Mouse (Mus musculus): ENCODE results near the gene AC124502.3. TPM values are rescaled to one million over a fixed set of nuclear protein-coding genes. Genes with fewer than 3 reads are reported as not detected.

Gene AC124502.3
- polyA plus RNA-seq, 1 experiment from 2014 or later, result 2.4 TPM

- H3K4me1 ChIP-seq (replicated peaks), result peaks cover 50% of the 10 kb centered on the region
- peaks cover 17% of the 10 kb centered on the region for H3K27me3 ChIP-seq
Measured at GRCm38 (mm10) chr19:5071545-5072369, 33.1 kb downstream of the AC124502.3 start.

GRCm38 (mm10) chr19:5072389-5073019 lies 33.8 kb downstream of the AC124502.3 start:
- Histone ChIP-seq H3K9ac (replicated peaks) (peak overlapping the region; percentile 27; the same call in 1 of the 2 replicates), H3K27ac (peak overlapping the region; percentile 99), H3K36me3 (no peaks in the 10 kb centered on the region), H3K27me3 (peaks cover 17% of the 10 kb centered on the region), H3K4me3 (replicated peaks) (peak overlapping the region; percentile 69), H3K4me2 (peak overlapping the region; percentile 99), H3K4me1 (replicated peaks) (peaks cover 43% of the 10 kb centered on the region), H3K9me3 (no peaks in the 10 kb centered on the region)
- ATAC-seq (ENCODE audit: insufficient number of reproducible peaks, insufficient read depth, low FRiP score, low TSS enrichment, low read depth), result peak; percentile 7; the same call in 1 of the 2 replicates
- under 1% methylated on average over 20 of the region's 20 CpGs for WGBS

More at GRCm38 (mm10) chr19:5071545-5072369, 33.1 kb downstream of the AC124502.3 start:
- H3K9me3 ChIP-seq, result no peaks in the 10 kb centered on the region
- ATAC-seq (ENCODE audit: insufficient number of reproducible peaks, insufficient read depth, low FRiP score, low TSS enrichment, low read depth), result peak; percentile 85
- WGBS, result under 1% methylated on average over 40 of the region's 40 CpGs
- H3K9ac ChIP-seq (replicated peaks), result peak overlapping the region; percentile 55
- peak overlapping the region; percentile 69 for H3K4me3 ChIP-seq (replicated peaks)
- H3K27ac ChIP-seq, result peak overlapping the region; percentile 99
- H3K36me3 ChIP-seq, result no peaks in the 10 kb centered on the region
- H3K4me2 ChIP-seq, result peak overlapping the region; percentile 99

- Histone ChIP-seq H3K4me1 (replicated peaks) (peaks cover 41% of the 10 kb centered on the region), H3K4me3 (replicated peaks) (peak overlapping the region; percentile 69), H3K36me3 (no peaks in the 10 kb centered on the region), H3K27ac (peak overlapping the region; percentile 99), H3K9me3 (no peaks in the 10 kb centered on the region), H3K4me2 (peak overlapping the region; percentile 99), H3K9ac (replicated peaks) (no peak overlapping the region), H3K27me3 (peaks cover 14% of the 10 kb centered on the region)
- under 1% methylated on average over 15 of the region's 15 CpGs for WGBS
- ATAC-seq (ENCODE audit: insufficient number of reproducible peaks, insufficient read depth, low FRiP score, low TSS enrichment, low read depth), result peak; percentile 16; the same call in 1 of the 2 replicates
Measured at GRCm38 (mm10) chr19:5073028-5073427, 34.3 kb downstream of the AC124502.3 start.

GRCm38 (mm10) chr19:5073518-5073917 lies 34.8 kb downstream of the AC124502.3 start:
- no peaks in the 10 kb centered on the region for H3K36me3 ChIP-seq
- H3K9me3 ChIP-seq, result no peaks in the 10 kb centered on the region
- 39% methylated on average over 5 of the region's 5 CpGs for WGBS
- H3K4me3 ChIP-seq (replicated peaks), result no peak overlapping the region
- no peak overlapping the region for H3K27ac ChIP-seq
- peak overlapping the region; percentile 99; the same call in 1 of the 2 replicates for H3K4me2 ChIP-seq
- H3K9ac ChIP-seq (replicated peaks), result no peak overlapping the region
- peaks cover 37% of the 10 kb centered on the region for H3K4me1 ChIP-seq (replicated peaks)
- H3K27me3 ChIP-seq, result peaks cover 13% of the 10 kb centered on the region
- no peak for ATAC-seq (ENCODE audit: insufficient number of reproducible peaks, insufficient read depth, low FRiP score, low TSS enrichment, low read depth)

- no peak for ATAC-seq (ENCODE audit: insufficient number of reproducible peaks, insufficient read depth, low FRiP score, low TSS enrichment, low read depth)
Measured at GRCm38 (mm10) chr19:5079279-5079678, 40.6 kb downstream of the AC124502.3 start.

GRCm38 (mm10) chr19:5082005-5082404 lies 43.3 kb downstream of the AC124502.3 start:
- 68% methylated on average over 18 of the region's 18 CpGs for WGBS
- no peaks in the 10 kb centered on the region for H3K36me3 ChIP-seq
- no peak overlapping the region; the same call in 1 of the 2 replicates for H3K9ac ChIP-seq (replicated peaks)
- H3K9me3 ChIP-seq, result no peaks in the 10 kb centered on the region
- peaks cover 78% of the 10 kb centered on the region for H3K27me3 ChIP-seq
- H3K4me3 ChIP-seq (replicated peaks), result no peak overlapping the region; the same call in 1 of the 2 replicates
- no peak overlapping the region for H3K27ac ChIP-seq
- no peak for ATAC-seq (ENCODE audit: insufficient number of reproducible peaks, insufficient read depth, low FRiP score, low TSS enrichment, low read depth)
- no peak overlapping the region for H3K4me2 ChIP-seq
- peaks cover 10% of the 10 kb centered on the region for H3K4me1 ChIP-seq (replicated peaks)

More at GRCm38 (mm10) chr19:5079279-5079678, 40.6 kb downstream of the AC124502.3 start:
- Histone ChIP-seq H3K4me2 (no peak overlapping the region), H3K9me3 (no peaks in the 10 kb centered on the region), H3K27me3 (peaks cover 56% of the 10 kb centered on the region), H3K4me3 (replicated peaks) (no peak overlapping the region), H3K27ac (no peak overlapping the region), H3K9ac (replicated peaks) (no peak overlapping the region), H3K36me3 (no peaks in the 10 kb centered on the region), H3K4me1 (replicated peaks) (no peaks in the 10 kb centered on the region)
- 90% methylated on average over 1 of the region's 1 CpGs for WGBS

GRCm38 (mm10) chr19:5082596-5082995 lies 43.9 kb downstream of the AC124502.3 start:
- Histone ChIP-seq H3K4me3 (replicated peaks) (no peak overlapping the region), H3K4me1 (replicated peaks) (peaks cover 14% of the 10 kb centered on the region), H3K4me2 (no peak overlapping the region), H3K27me3 (peaks cover 79% of the 10 kb centered on the region), H3K9me3 (no peaks in the 10 kb centered on the region), H3K27ac (no peak overlapping the region), H3K36me3 (no peaks in the 10 kb centered on the region), H3K9ac (replicated peaks) (no peak overlapping the region)
- no peak for ATAC-seq (ENCODE audit: insufficient number of reproducible peaks, insufficient read depth, low FRiP score, low TSS enrichment, low read depth)
- 69% methylated on average over 24 of the region's 24 CpGs for WGBS

- Histone ChIP-seq H3K27me3 (peaks cover 75% of the 10 kb centered on the region), H3K27ac (no peak overlapping the region), H3K9me3 (no peaks in the 10 kb centered on the region), H3K36me3 (no peaks in the 10 kb centered on the region), H3K4me1 (replicated peaks) (peaks cover 21% of the 10 kb centered on the region), H3K4me2 (no peak overlapping the region), H3K4me3 (replicated peaks) (peak overlapping the region; percentile 49), H3K9ac (replicated peaks) (no peak overlapping the region)
- 58% methylated on average over 3 of the region's 3 CpGs for WGBS
- ATAC-seq (ENCODE audit: insufficient number of reproducible peaks, insufficient read depth, low FRiP score, low TSS enrichment, low read depth), result no peak
Measured at GRCm38 (mm10) chr19:5083961-5084833, 45.5 kb downstream of the AC124502.3 start.

- peak overlapping the region; percentile 49 for H3K4me3 ChIP-seq (replicated peaks)
- H3K4me1 ChIP-seq (replicated peaks), result peaks cover 24% of the 10 kb centered on the region
- 3% methylated on average over 15 of the region's 15 CpGs for WGBS
- peaks cover 72% of the 10 kb centered on the region for H3K27me3 ChIP-seq
- H3K27ac ChIP-seq, result no peak overlapping the region
- peaks cover 5% of the 10 kb centered on the region for H3K36me3 ChIP-seq
- H3K4me2 ChIP-seq, result peak overlapping the region; percentile 79
- no peak for ATAC-seq (ENCODE audit: insufficient number of reproducible peaks, insufficient read depth, low FRiP score, low TSS enrichment, low read depth)
- no peaks in the 10 kb centered on the region for H3K9me3 ChIP-seq
- peak overlapping the region; percentile 60; the same call in 1 of the 2 replicates for H3K9ac ChIP-seq (replicated peaks)
Measured at GRCm38 (mm10) chr19:5084834-5085144, 46.1 kb downstream of the AC124502.3 start.

- peak within 1 kb of the TSS; percentile 60 for H3K9ac ChIP-seq (replicated peaks)
- H3K27me3 ChIP-seq, result peaks cover 67% of the 10 kb centered on the region
- WGBS, result under 1% methylated on average over 68 of the region's 69 CpGs
- H3K36me3 ChIP-seq, result peaks cover 7% of the 10 kb centered on the region
- H3K4me1 ChIP-seq (replicated peaks), result peaks cover 24% of the 10 kb centered on the region
- H3K27ac ChIP-seq, result no peak within 1 kb of the TSS
- peak within 1 kb of the TSS; percentile 79 for H3K4me2 ChIP-seq
- ATAC-seq (ENCODE audit: insufficient number of reproducible peaks, insufficient read depth, low FRiP score, low TSS enrichment, low read depth), result no peak
- peak within 1 kb of the TSS; percentile 49 for H3K4me3 ChIP-seq (replicated peaks)
- no peaks in the 10 kb centered on the region for H3K9me3 ChIP-seq
Measured at GRCm38 (mm10) chr19:5085145-5085863, 46.6 kb downstream of the AC124502.3 start, which contains the start of gene Tmem151a. Tmem151a (minus strand) TSS chr19:5085531.
